Mouse (Mus musculus) CH12.LX (cell line): ENCODE measurements around the gene Slpi.

ENCODE experiments used
- CTCF ChIP-seq, 2 experiments: IDR thresholded peaks in 1 of 2; conservative IDR thresholded peaks in 1 of 2; 2 replicates each; pipeline ENCODE4 v1.5.1; 2011 to 2012; ENCODE audit warnings: low read depth in 2 of 2, low read length in 2 of 2, improper control_type of control experiment in 1 of 2, inconsistent platforms in 1 of 2, mild to moderate bottlenecking in 1 of 2, moderate library complexity in 1 of 2
- EP300 ChIP-seq: IDR thresholded peaks from 2 replicates; pipeline ENCODE4 v1.6.1; 2011; ENCODE audit warnings: low read length, improper control_type of control experiment
- HCFC1 ChIP-seq: IDR thresholded peaks from 2 replicates; pipeline ENCODE4 v1.6.1; 2012; ENCODE audit warnings: low read depth, mild to moderate bottlenecking, inconsistent platforms, low read length, improper control_type of control experiment
- MAX ChIP-seq: IDR thresholded peaks from 2 replicates; pipeline ENCODE4 v1.6.1; 2011; ENCODE audit warnings: low read length, improper control_type of control experiment
- SIN3A ChIP-seq: IDR thresholded peaks from 2 replicates; pipeline ENCODE4 v1.6.1; 2012; ENCODE audit warnings: low read length, improper control_type of control experiment, inconsistent platforms
- TCF12 ChIP-seq: IDR thresholded peaks from 2 replicates; pipeline ENCODE4 v1.6.1; 2014; ENCODE audit warnings: low read depth, mild to moderate bottlenecking, inconsistent platforms, low read length, improper control_type of control experiment
- USF1 ChIP-seq: IDR thresholded peaks from 2 replicates; pipeline ENCODE4 v1.6.1; 2014; ENCODE audit warnings: low read depth, mild to moderate bottlenecking, inconsistent platforms, low read length, improper control_type of control experiment
- USF2 ChIP-seq: conservative IDR thresholded peaks from 2 replicates; pipeline ENCODE4 v1.6.1; 2011; ENCODE audit warnings: low read depth, low read length, improper control_type of control experiment
- ZNF384 ChIP-seq: IDR thresholded peaks from 2 replicates; pipeline ENCODE4 v1.6.1; 2012; ENCODE audit warnings: low read depth, low read length, improper control_type of control experiment, inconsistent platforms

GRCm38 (mm10) chr2:164358373-164358772, 30.5 kb downstream of the Slpi start:
- peak; percentile 21 to 56; a peak in 2 of 4 replicates for TF ChIP-seq CTCF (conservative IDR thresholded peaks at IDR 0.05 in 1 of 2, IDR thresholded peaks at IDR 0.05 in 1 of 2; ENCODE audit: low read depth in 2 of 2, low read length in 2 of 2)
- no peak for TF ChIP-seq TCF12
- no peak for TF ChIP-seq USF1
- TF ChIP-seq EP300: no peak
- TF ChIP-seq ZNF384: no peak
- TF ChIP-seq HCFC1: no peak
- TF ChIP-seq MAX: no peak
- no peak for TF ChIP-seq SIN3A
- TF ChIP-seq USF2: no peak
